Comparison of ENCODE assay signal across 22 mouse cellular contexts in genomic region chr9:41029827-41030226, GRCm38 (mm10). TPM values are rescaled to one million over a fixed set of nuclear protein-coding genes. Genes with fewer than 3 reads are reported as not detected.
DNase-seq lines count a peak whose midpoint lies in the region; ATAC-seq and TF ChIP-seq lines count a peak whose summit lies in the region.
"Had no signal": no experiment of that assay in that cellular context is flagged by ENCODE, and none has a peak within 500 bp of the region (broad histone marks: within the 10 kb centered on the region; RNA-seq: fewer than 3 reads in every experiment).

No protein-coding gene starts in this region.

- no peaks in the 10 kb centered on the region for H3K27me3 ChIP-seq in cerebellum, adult 2 months (ENCODE audit: control insufficient read depth, insufficient read depth, low read length)
- no peaks in the 10 kb centered on the region for H3K27me3 ChIP-seq in liver, embryonic 14.5 days (ENCODE audit: control insufficient read depth, insufficient read depth, low read length)
- H3K27me3 ChIP-seq in liver, embryonic 12.5 days (replicated peaks): no peaks in the 10 kb centered on the region
- H3K27me3 ChIP-seq in hindbrain, embryonic 13.5 days: no peaks in the 10 kb centered on the region
- H3K27me3 ChIP-seq: heart, embryonic 12.5 days; liver, embryonic 13.5 days; neural tube, embryonic 12.5 days had no signal

- WGBS in cerebellum, adult 2 months: 63% methylated on average over 6 of the region's 6 CpGs
- WGBS in liver, embryonic 14.5 days (ENCODE audit: insufficient replicate concordance): 54% methylated on average over 6 of the region's 6 CpGs
- WGBS in liver, embryonic 12.5 days (ENCODE audit: insufficient replicate concordance): 64% methylated on average over 6 of the region's 6 CpGs
- 80% methylated on average over 6 of the region's 6 CpGs for WGBS in hindbrain, embryonic 13.5 days

- DNase-seq in cerebellum, adult 2 months: no peak
- DNase-seq in cerebellum, adult 11-12 months: no peak
- DNase-seq in liver, embryonic 14.5 days (ENCODE audit: low read depth in 3 of 3, low spot score in 3 of 3): no peak
- DNase-seq in 416B (ENCODE audit: low read depth): peak; percentile 20
- DNase-seq in embryo, embryonic 10 days (ENCODE audit: low spot score): no peak
- DNase-seq: adrenal gland, postnatal 10 days; gastrocnemius, postnatal 25 days; kidney, adult 11 months; kidney, postnatal 25 days; liver, embryonic 13.5 days; lung, postnatal 36 days; right cerebral cortex, postnatal 25 days had no signal

- no peaks in the 10 kb centered on the region for H3K9me3 ChIP-seq in liver, embryonic 14.5 days (ENCODE audit: control insufficient read depth, low read length)
- H3K9me3 ChIP-seq in liver, embryonic 12.5 days (replicated peaks): no peaks in the 10 kb centered on the region
- no peaks in the 10 kb centered on the region for H3K9me3 ChIP-seq in hindbrain, embryonic 13.5 days
- H3K9me3 ChIP-seq: heart, embryonic 12.5 days; liver, embryonic 13.5 days; neural tube, embryonic 12.5 days had no signal

- H3K4me2 ChIP-seq in liver, embryonic 14.5 days (ENCODE audit: low read depth): no peak overlapping the region
- no peak overlapping the region for H3K4me2 ChIP-seq in liver, embryonic 12.5 days
- H3K4me2 ChIP-seq in hindbrain, embryonic 13.5 days: no peak overlapping the region
- H3K4me2 ChIP-seq: heart, embryonic 12.5 days; liver, embryonic 13.5 days; neural tube, embryonic 12.5 days had no signal

- 0 out of 2 replicates have a peak, but pooled peaks have one; percentile 11 for TF ChIP-seq CTCF in cerebellum, adult 2 months (IDR thresholded peaks at IDR 0.05; ENCODE audit: borderline replicate concordance, insufficient read depth, low read depth, low read length)
- TF ChIP-seq CTCF in liver, embryonic 14.5 days (IDR thresholded peaks at IDR 0.05; ENCODE audit: low read depth): peak; percentile 25; the same call in 1 of the 2 replicates

- no peaks in the 10 kb centered on the region for H3K4me1 ChIP-seq in cerebellum, adult 2 months (ENCODE audit: control insufficient read depth, insufficient read depth, low read length)
- no peaks in the 10 kb centered on the region for H3K4me1 ChIP-seq in liver, embryonic 14.5 days (replicated peaks; ENCODE audit: control insufficient read depth in 2 of 2, insufficient read depth in 2 of 2, low read length in 1 of 2)
- peaks cover 5% of the 10 kb centered on the region; the same call in 1 of the 2 replicates for H3K4me1 ChIP-seq in liver, embryonic 12.5 days
- H3K4me1 ChIP-seq in hindbrain, embryonic 13.5 days (replicated peaks): peaks cover 35% of the 10 kb centered on the region
- H3K4me1 ChIP-seq: liver, embryonic 13.5 days had no signal

- H3K4me3 ChIP-seq in cerebellum, adult 2 months (replicated peaks; ENCODE audit: insufficient read depth, low read depth, low read length): no peak overlapping the region
- H3K4me3 ChIP-seq in liver, embryonic 14.5 days (ENCODE audit: insufficient read depth in 1 of 2, low read depth in 2 of 2, low read length in 2 of 2): no peak overlapping the region
- H3K4me3 ChIP-seq in liver, embryonic 12.5 days: no peak overlapping the region
- H3K4me3 ChIP-seq in hindbrain, embryonic 13.5 days: no peak overlapping the region
- H3K4me3 ChIP-seq: heart, embryonic 12.5 days; liver, embryonic 13.5 days; neural tube, embryonic 12.5 days had no signal

- no peak overlapping the region for H3K27ac ChIP-seq in cerebellum, adult 2 months (ENCODE audit: insufficient read depth, low read length)
- no peak overlapping the region for H3K27ac ChIP-seq in liver, embryonic 14.5 days
- no peak overlapping the region for H3K27ac ChIP-seq in liver, embryonic 12.5 days
- H3K27ac ChIP-seq in hindbrain, embryonic 13.5 days: no peak overlapping the region
- H3K27ac ChIP-seq: liver, embryonic 13.5 days; neural tube, embryonic 12.5 days had no signal

- no peak for ATAC-seq in liver, embryonic 14.5 days (ENCODE audit: insufficient read depth)
- ATAC-seq in liver, embryonic 12.5 days: no peak
- 0 out of 2 replicates have a peak, but pooled peaks have one; percentile 36 for ATAC-seq in common myeloid progenitor, adult 5-6 weeks (replicated peaks; ENCODE audit: low read depth, poor library complexity, severe bottlenecking)
- no peak for ATAC-seq in hindbrain, embryonic 13.5 days (ENCODE audit: low FRiP score)
- ATAC-seq: midbrain, embryonic 16.5 days had no signal

- TF ChIP-seq EP300 in liver, embryonic 14.5 days (IDR thresholded peaks at IDR 0.05; ENCODE audit: low read depth): no peak

- no peak overlapping the region for H3K9ac ChIP-seq in liver, embryonic 14.5 days (replicated peaks)
- no peak overlapping the region for H3K9ac ChIP-seq in liver, embryonic 12.5 days
- no peak overlapping the region for H3K9ac ChIP-seq in hindbrain, embryonic 13.5 days
- H3K9ac ChIP-seq: heart, embryonic 12.5 days; liver, embryonic 13.5 days; neural tube, embryonic 12.5 days had no signal

- no peaks in the 10 kb centered on the region for H3K36me3 ChIP-seq in liver, embryonic 14.5 days (replicated peaks; ENCODE audit: control insufficient read depth, insufficient read depth, low read depth)
- 0 out of 2 replicates have a peak, but pooled peaks cover 5% of the 10 kb centered on the region for H3K36me3 ChIP-seq in liver, embryonic 12.5 days
- H3K36me3 ChIP-seq in hindbrain, embryonic 13.5 days: peaks cover 29% of the 10 kb centered on the region
- H3K36me3 ChIP-seq: liver, embryonic 13.5 days had no signal

- TF ChIP-seq POLR2A in cerebellum, adult 2 months (IDR thresholded peaks at IDR 0.05; ENCODE audit: borderline replicate concordance, insufficient read depth, low read length): no peak

RNA-seq across cellular contexts. Expression of gene Crtam, which starts 25.4 kb away (rescaled TPM):
- polyA plus RNA-seq in cerebellum, adult 2 months (2012; rRNA removed): 26.4 and 29.5 TPM in 2 replicates
- 0.04 and 0.06 TPM in 2 replicates for polyA plus RNA-seq in liver, embryonic 14.5 days (2012; rRNA removed)
- not detected in 2 replicates for polyA plus RNA-seq in liver, embryonic 14.5 days (2014; fragmentation: Nextera tagmentation; extraction: Ambion mirVana)
- polyA plus RNA-seq in liver, embryonic 12.5 days (2016; fragmentation: Nextera tagmentation; extraction: Ambion mirVana): 0.11 TPM in 1 of 2 replicates, not detected in the other
- total RNA-seq in common myeloid progenitor, adult 5-6 weeks (2017): 0.14 TPM in 1 of 2 replicates, not detected in the other
- polyA plus RNA-seq in hindbrain, embryonic 13.5 days (2015; fragmentation: Nextera tagmentation; extraction: Ambion mirVana): 0.14 and 0.19 TPM in 2 replicates
- total RNA-seq: gastrocnemius, postnatal 25 days; hematopoietic stem cell, adult 5-6 weeks; layer of hippocampus, postnatal 10 days; left cerebral cortex, postnatal 25 days had no signal
- polyA plus RNA-seq: embryonic facial prominence, embryonic 11.5 days; neural tube, embryonic 12.5 days had no signal

Comparison
In these comparisons a context has a peak if more than half of its experiments do, and no peak if none do; other contexts are left out.
1. RNA of gene Crtam, which starts 25.4 kb away (polyA plus RNA-seq): 26.4 to 29.5 TPM in cerebellum, adult 2 months; 0.14 to 0.19 TPM in hindbrain, embryonic 13.5 days, 0.11 TPM in liver, embryonic 12.5 days and 0.04 to 0.06 TPM in liver, embryonic 14.5 days; every median in the first group is over 10 times any median in the second.